Mouse (Mus musculus) cerebellum, postnatal 36 days (tissue): Measurements from ENCODE around the gene Tnik.

Experiments used
- DNase-seq, 2 experiments: peaks; one replicate each; pipeline ENCODE4 v3.0.0; 2021 to 2022; ENCODE audit warnings: mixed read lengths in 2 of 2

Tnik gene

DNA sequence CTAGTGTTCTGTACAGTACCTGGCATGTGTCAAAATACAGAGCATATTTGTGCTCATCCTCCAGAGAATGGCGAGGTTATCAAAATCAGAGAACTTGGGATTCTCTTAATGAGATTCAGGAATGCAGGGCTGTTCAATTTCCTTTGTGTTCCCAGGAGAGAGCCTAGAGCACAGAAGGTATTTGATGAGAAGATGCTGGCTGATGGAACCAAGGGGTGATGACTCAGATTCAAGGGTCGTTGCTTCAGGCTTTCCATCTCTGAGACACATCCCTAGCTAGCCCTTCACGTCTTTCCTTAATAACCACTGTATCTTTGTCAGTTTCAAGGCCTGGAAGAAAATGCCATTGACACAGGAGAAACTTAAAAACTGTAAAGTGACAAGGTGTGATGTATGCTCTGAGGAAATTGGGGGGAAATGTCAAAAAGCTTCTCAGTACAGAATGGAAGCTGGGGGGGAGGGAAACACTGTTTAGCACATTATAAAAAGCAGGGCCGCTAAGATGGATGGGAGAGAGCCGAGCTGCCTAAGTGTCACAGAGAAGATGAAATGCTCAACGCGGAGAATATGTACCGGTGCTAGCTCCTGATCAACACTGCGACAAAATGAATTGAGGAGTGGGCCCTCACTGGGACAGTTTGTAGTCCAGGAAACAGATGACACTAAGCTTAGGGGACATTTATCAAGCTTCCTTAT is 380.4 kb downstream of the Tnik start:
- no peak for DNase-seq

DNA sequence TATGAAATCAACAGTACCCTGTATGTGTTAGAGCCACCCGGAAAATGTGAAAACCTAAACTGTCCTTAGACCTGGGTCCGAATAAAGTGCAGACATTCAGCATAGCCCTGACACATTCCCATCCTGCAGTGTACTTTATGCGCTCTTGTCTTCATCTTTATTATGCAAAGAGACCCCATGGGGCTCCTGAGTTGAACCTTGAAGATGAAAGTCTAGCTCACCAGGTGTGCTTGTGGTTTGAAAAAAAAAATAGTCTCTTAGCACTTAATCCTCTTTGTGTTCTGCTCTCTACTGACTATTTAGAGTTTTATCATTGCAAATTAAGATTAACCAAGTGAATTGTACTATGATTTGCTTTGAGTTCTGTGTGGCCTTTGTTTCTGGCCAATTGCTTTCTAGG is 389.6 kb downstream of the Tnik start:
- DNase-seq: no peak

DNA sequence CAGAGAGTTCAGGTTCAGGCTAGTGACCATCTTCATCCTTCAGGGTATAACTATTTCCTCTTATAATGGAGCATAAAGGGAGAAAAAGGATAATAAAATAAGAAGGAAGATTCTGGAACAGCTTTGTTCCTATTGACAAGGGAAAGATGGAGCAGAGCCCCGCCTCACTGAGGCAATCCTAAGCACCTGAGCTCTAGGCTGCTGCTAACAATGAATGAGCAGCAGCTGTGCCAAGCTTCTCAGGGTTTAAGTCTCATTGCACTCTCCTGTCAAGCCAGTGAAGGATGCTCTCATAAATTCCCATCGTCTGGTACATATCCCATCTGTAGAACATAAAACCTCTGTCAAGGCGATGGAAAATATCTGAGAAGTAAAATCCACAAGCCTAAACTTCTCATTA is 390.0 kb downstream of the Tnik start:
- DNase-seq: no peak

DNA sequence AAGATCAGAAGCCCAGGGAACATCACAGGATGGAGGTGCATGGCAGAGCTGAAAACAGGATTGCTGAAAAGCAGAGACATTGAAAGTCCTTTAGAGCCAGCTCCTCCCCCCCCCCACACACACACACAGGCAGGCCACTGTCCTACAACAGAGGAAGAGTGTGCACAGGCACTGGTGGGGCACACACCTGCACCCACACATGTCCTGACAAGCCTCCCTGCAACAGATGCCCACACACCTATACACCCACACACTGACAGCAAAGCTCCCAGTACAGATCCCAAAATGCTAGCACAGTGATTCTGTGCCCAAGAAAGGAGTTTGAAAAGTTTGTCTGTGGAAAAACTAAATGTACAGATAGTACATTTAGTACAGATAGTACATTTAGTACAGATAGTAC is 391.7 kb downstream of the Tnik start:
- DNase-seq: no peak

DNA sequence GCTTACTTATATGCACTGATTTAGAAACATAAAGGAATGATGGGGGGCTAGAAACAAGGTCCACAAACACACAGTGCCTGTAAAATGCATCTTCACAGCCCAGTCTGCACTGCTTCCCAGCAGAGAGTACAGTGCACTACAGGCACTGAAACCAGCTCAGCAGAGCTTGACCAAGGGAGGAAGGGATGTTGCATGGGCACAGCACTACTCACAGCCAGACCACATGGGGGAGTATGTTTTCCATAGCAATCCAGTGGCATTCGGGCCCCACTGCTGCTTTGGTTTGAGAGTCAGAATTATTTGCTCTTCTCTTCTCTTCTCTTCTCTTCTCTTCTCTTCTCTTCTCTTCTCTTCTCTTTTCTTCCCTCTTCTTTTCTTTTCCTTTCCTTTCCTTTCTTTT is 395.3 kb downstream of the Tnik start:
- no peak for DNase-seq

DNA sequence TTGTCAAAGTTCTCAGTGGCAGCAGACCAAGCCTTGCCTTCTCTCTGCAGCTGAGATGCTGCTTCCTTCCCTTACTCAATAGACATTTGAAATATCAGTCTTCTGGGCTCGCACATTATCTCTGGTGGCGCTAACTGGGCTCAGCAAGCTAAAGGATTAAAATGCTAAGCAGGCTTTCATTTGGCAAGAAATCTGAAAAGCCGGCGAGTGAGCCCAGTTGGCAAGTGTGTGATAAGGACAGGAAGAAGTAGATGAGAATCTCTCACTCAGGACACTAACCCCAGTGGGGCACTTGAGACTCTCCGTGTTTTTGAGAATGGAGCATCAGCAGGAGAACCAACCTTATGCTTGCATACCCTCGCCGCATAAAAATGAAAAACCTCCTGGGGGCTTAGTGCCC is 417.8 kb downstream of the Tnik start:
- DNase-seq: no peak

DNA sequence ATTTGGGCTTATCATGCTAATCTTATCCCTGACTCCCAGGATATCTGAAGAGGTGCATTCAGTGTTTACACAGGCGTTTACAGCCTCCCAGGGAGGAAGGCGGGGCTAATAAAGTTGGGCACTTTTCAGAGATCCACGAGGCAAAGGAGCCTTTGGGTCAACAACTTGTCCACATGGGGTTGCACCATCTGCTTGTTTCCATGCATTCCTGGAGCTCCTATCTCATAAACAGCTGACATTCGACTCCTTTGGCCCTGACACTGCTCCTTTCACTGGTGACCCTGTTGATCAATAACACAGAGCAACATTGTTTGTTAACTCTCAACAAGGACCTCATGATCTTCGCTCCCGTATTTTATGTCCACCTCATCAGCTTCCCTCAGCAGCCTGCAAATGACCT is 418.9 kb downstream of the Tnik start:
- no peak for DNase-seq

DNA sequence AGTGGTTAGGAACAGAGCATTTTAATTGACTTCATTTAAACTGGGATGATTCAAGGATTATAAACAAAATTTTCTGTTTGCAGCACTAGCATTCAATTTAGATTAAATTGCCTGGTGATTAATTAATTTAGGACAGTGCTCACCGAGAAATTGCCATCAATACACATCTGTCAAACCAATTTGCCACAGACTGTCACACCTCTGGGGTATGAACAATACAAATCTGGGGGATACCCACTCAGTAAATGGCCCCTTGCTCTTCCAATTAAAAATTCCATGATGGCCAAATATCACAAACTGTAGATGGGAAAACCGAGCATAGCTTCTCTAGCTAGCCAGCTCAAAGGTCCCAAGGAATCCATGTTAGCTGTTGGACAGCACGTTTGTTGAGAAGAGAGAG is 419.4 kb downstream of the Tnik start:
- no peak for DNase-seq

DNA sequence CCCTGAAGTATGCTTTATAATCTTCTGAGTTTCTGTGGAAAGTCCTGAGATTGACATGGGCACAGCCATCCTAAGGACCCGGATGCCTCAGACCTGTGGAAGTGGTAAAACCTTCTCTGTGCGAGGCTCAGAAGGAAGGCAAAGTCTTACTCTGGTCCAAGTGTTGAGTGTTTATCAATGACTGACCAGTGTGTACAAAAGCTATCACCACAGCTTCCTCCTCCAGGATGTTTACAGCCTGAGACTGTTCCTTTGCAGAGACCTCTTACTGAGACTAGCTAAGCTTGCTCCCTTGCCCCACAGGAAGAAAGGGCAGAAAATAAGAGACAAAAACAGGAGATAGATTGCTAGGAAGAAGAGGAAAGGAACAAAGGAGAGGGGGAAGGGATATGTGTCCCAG is 422.5 kb downstream of the Tnik start:
- no peak for DNase-seq

DNA sequence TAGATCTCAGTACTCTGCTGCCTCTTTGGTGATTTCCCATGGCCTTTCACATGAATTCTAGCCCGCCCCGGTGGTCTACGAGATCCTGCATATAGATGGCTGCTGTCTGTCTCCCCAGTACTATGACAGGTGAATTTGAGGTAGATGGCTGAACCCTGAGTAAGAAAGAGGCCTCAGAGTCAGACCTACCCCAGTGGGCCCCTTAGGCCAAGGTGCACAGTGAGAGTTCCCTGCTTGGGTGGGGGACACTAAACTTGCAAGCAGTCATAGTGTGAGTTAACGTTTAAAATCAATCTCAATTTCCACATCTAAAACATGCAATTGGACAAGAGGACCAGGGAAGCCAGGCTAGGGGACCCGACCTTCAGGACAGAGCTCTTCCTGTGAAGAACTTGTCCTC is 431.8 kb downstream of the Tnik start:
- DNase-seq: no peak

DNA sequence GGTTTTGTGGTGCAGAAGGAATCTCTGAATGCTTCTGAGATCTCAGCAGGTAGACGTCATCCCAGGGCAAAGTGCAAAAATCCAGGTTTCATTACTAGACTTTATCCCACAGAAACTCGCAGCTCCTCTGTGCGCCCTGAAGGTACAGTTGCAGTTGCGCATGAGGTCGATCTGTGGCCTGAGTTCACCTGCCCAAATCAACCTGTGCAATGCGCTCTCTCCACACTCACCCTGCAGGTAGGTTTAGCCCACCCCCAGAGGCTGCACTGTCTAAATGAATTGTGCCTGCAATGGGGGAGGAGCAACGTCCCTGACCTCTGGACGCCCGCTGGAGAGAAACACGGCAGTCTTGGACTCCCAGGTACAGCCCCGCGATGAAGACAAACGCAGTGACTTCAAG is 432.6 kb downstream of the Tnik start:
- DNase-seq: no peak

DNA sequence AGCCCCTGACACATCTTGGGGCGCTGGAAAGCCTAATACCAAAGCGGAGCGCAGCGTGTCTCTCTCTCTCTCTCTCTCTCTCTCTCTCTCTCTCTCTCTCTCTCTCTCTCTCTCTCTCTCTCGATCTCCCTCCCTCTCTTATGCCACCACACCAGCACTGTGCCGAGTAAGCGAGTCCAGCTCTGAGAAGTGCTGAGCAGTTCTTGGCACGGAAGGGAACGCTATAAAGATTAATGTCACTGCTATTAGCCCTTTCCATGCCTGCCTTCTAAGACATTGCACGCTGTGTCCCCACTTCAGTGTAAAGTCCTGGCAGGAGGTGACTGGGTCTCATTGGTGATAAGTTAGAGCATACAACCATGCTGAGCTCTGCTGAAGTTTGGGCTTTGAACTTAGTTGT is 433.1 kb downstream of the Tnik start:
- no peak for DNase-seq

DNA sequence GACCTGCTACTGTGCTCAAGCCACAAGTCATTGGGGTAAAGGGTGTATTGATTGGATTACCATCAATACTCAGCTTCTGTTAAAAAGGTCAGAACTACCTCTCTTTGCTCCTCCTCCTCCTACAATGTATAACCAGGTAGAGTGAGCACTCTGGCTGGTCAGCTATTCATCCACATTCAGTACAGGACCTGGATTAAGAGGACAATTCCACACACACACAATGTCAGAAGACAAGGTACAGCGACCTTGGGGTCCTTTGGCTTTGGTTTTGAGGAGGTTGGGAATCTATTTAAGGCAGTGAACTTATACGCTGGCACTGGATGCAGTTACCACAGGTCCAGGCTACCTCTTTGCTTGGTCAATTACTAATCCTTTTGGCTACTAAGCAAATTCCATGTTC is 434.8 kb downstream of the Tnik start, which contains the start of gene Slc2a2:
TSS of gene Slc2a2 (plus strand) at position 107 of the 400 bp plus-strand sequence.
- DNase-seq: no peak

DNA sequence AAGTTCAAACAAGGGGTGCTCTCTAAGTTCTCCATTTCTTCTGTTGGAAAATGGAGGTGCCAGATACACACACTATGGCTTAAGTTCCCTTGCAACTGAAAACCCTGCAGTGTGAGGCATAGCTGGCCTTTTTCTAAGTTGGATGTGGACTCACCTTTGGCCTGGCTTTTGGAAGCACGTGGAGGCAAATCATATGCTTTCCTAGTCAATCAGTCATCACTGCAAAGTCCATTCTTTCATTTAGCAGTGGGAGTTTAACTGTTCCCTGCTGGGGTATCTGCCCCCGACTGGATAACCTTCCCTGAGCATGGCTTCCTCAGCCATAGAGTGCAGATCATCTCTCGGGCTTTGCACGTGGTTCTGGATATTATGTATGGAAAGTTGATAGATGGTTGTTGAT is 436.6 kb downstream of the Tnik start:
- no peak for DNase-seq

DNA sequence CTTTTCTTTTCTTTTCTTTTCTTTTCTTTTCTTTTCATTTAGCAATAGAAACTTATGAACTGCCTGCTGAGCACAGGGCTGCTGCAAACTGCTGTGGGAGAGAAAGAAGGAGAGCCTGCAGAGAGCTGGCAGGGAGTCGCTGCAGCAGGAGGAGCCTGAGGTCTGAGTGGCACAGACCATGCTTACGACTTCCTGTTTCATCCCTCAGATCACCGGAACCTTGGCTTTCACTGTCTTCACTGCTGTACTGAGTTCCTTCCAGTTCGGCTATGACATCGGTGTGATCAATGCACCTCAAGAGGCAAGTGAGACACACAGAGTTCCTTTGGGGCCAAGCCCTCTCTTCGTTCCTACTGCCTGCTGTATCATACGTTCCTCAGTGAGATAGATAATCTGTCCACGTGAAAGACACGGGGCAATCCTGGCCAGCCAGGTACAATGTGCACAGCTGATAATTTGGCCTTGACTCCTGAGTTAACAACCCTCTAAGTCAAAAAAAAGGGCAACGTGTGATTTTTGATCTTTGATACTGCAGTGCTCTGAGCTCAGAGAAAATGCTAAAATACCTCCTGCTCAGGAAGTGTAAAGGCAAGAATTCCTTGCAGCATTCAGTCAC is 442.6 kb downstream of the Tnik start:
- no peak for DNase-seq

DNA sequence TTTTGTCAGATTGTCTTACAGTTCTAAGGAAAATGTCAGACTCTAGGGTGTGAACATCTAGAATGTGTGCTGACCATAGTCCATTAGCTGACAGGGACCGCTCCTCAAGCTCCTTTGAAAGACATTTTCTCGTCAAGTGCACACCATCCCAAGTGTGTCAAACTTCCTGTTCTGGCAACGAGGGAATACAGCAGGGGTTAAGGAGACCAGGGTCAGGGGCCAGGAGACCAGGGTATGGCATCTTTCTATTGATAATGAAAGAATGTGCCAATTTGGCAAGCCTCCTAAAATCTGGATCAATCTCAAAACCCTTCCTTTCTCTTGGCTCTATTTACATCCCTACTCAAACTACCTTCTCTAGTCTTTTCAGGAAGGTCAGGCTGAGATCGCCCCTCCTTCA is 443.7 kb downstream of the Tnik start:
- DNase-seq: no peak

DNA sequence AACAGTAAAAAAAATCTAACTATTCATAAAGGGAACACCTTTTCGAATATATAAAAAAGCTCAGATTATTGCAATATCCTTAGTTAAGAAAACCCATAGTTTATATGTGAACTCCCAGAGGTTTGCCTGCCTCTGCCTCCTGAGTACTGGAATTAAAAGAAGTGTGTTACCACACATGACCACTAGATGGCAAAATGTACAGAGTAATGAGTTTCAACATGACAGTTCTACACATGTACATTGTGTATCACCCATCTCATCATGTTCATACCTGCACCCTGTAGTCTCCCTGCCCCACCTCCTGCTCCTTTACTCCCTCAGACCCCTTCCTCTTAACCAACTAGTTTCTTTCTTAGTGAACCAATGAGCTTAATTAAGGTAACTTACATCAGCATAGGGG is 446.7 kb downstream of the Tnik start:
- no peak for DNase-seq

DNA sequence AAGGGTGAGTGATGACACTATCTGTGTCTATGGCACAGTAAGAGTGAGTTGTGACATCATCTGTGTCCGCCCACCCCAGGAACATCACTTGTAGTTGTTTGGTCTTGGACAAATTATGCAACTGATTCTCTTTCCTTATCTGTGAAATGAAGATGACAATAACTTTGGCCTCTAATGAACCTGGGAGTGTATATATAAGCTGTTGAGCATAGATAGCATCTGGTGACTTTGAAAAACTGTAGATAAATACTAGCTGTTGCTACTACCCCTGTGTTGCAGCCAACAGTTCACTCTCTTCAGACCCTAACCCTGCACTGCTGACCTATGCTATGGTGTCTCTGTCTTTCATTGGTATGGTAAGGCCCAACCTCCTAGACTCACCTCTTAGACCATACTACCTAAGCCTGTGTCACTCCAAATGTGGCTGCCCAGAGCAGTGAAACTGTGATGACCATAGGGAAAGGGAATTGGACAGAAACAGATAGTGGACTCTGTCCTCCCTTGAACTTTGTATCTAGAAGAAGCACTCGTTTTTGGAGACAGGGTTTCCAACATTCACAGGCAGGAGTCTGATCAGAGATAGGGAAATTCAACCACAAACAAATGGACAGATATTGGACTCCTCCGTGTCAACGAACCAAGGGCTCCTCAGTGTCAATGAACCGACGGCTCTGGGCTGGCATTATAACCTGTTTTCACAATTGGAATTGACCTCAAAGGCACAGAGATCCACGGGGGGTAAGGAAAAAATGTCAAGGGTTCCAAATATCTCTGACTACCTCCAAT is 451.1 kb downstream of the Tnik start:
- DNase-seq: no peak

DNA sequence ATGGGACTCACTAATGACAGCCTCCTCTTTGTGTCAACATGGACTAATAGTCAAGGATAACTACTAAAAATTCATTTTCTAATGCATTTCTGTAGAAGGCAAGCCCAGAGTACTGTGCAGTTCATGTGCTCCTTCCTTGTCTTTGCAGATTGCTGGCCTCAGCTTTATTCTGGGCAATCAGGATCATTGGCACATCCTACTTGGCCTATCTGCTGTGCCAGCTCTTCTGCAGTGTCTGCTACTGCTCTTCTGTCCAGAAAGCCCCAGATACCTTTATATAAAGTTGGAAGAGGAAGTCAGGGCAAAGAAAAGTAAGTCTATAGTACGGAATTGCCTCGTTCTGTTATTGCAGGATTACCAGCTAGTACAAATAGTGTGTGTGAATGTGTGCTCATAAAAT is 455.5 kb downstream of the Tnik start:
- no peak for DNase-seq

DNA sequence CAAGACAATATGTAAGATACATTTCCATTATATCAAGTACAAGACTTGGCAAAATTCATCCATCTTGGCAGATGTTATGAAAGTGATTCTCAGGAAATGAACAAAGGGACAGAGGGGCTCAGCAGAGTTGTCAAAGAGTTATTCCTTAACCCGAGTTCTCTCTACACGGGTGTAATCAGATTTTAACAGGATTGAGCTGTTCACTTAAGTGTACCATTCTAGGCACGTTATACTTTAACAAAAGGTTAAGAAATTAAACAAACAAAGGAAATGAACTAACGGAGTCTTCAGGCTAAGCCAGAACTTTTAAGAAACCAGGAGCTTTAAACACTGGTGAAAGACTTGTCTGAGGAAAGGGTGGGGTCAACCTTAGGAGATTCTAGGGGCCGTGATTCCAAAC is 458.2 kb downstream of the Tnik start:
- no peak for DNase-seq

DNA sequence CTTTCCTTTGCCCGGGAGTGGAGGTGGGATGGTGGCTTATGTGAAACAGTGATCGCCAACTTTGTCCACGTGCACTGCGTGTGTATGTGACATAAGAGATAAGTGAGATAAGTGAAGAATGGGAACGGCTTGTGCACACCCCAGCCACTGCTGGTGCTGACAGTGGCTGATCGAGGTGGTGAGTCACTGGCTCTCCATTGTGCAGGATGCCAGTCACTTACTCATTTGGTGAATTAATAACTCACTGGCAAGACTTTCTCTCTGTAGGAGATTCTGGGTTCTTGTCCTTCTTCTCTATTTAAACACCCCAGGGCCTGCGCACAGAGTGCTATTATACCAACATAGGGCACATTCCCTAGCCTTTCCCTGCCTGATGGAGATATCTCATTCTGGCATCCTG is 458.8 kb downstream of the Tnik start:
- DNase-seq: no peak

DNA sequence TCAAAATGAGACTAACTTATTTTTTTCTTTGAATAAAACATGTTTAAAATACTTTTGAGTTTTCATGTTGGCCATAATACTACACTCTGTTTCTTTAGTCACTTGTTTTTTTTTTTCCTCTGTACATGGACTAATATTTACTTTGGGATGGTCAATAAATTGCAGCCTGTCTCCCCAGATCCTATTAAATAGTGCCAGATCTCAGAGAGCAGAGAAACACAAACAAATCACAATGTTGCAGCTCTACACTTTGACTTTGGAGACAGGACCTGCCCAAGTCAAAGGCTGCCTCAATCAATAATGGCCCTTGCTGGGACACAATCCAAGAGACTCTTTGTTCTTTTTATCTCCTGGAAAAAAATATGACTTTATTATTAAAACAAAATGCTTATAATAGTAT is 459.5 kb downstream of the Tnik start:
- no peak for DNase-seq

DNA sequence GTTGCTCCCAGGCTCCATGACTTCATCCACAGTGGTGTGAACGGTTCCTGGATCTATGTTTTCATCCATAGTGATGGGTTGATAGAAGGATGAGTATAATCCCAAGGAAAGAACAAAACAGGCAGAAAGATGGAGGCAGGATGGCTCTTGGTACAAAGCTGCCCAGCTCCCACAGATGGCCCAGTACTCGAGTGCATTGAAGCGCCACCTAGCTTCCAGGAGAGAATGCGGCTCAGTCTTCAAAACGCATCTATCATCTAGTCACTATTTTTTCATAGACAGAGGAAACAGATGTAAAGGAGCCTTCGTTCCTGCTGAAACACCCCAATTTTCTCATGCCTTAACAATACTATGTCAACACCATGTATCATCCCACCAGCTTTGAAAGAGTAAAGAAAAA is 460.5 kb downstream of the Tnik start:
- DNase-seq: no peak

DNA sequence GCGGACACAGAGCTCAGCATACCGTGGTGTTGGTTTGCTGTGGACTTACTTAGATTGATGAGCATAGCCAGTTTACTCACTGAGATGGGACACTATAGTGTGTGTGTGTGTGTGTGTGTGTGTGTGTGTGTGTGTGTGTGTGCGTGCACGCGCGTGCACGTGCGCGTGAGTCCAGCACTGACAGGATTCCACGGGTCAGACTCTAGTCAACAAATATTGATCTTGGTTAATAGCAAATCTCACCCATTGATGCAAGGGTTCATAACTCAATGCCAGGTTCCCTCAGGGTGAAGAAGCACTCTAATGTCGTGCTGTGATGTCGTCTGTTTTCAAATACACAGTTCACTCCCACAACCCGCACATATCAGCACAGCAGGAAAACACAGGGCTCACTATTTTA is 462.2 kb downstream of the Tnik start:
- no peak for DNase-seq
